Mouse (Mus musculus) kidney, embryonic 14.5 days (tissue): ENCODE results near the gene Tapbpl. TPM values are rescaled to one million over a fixed set of nuclear protein-coding genes. Genes with fewer than 3 reads are reported as not detected.

ENCODE experiments used
- ATAC-seq: fragments of 200-750 bp; cut with Nextera tagmentation; 2 replicates; pipeline ENCODE4 v1.8.0; 2017; ENCODE audit warnings: moderate number of reproducible peaks, mild to moderate bottlenecking, moderate TSS enrichment, moderate library complexity; ENCODE audit not compliant: low FRiP score, low TSS enrichment
- H3K27ac ChIP-seq: fragments of 300-500 bp; sonication (generic); 2 replicates; pipeline ENCODE4 v1.5.1; 2014; ENCODE audit warnings: low read depth, mild to moderate bottlenecking, low read length, moderate library complexity, mixed read lengths
- H3K27me3 ChIP-seq: fragments of 300-500 bp; sonication (generic); 2 replicates; pipeline ENCODE4 v1.6.1; 2014; ENCODE audit warnings: mild to moderate bottlenecking, low read length; ENCODE audit not compliant: control insufficient read depth, insufficient read depth
- H3K36me3 ChIP-seq: fragments of 300-500 bp; sonication (generic); 2 replicates; pipeline ENCODE4 v1.6.1; 2014; ENCODE audit warnings: low read length, mixed read lengths; ENCODE audit not compliant: control insufficient read depth, insufficient read depth
- H3K4me1 ChIP-seq: fragments of 300-500 bp; sonication (generic); 2 replicates; pipeline ENCODE4 v1.6.1; 2014; ENCODE audit warnings: low read length, mixed read lengths; ENCODE audit not compliant: control insufficient read depth, insufficient read depth
- H3K4me2 ChIP-seq: fragments of 300-500 bp; sonication (generic); replicated peaks from 2 replicates; pipeline ENCODE4 v1.6.1; 2014; ENCODE audit warnings: low read depth, mild to moderate bottlenecking, low read length
- H3K4me3 ChIP-seq: fragments of 300-500 bp; sonication (generic); 2 replicates; pipeline ENCODE4 v1.5.1; 2014; ENCODE audit warnings: mild to moderate bottlenecking, low read length
- H3K9ac ChIP-seq: fragments of 300-500 bp; sonication (generic); 2 replicates; pipeline ENCODE4 v1.6.1; 2014; ENCODE audit warnings: low read depth, mild to moderate bottlenecking, low read length, moderate library complexity
- H3K9me3 ChIP-seq: fragments of 300-500 bp; sonication (generic); 2 replicates; pipeline ENCODE4 v1.6.1; 2016; ENCODE audit warnings: low read length; ENCODE audit not compliant: control insufficient read depth
- WGBS: fragments of 180-500 bp; shearing (Covaris S2); extraction: QIAGEN DNeasy Blood & Tissue Kit; methylation state at CpG from one replicate; pipeline ENCODE4 v1.1.7; 2014; 5-methylcytosine and 5-hydroxymethylcytosine counted together
- microRNA-seq: library from miRNA; unstranded; fragments of <30 nt; microRNA quantifications from one replicate; pipeline ENCODE4, GENCODE M21; 2016
- polyA plus RNA-seq: library from polyadenylated mRNA; unstranded; fragments of >200 nt; fragmentation: Nextera tagmentation; extraction: Ambion mirVana; gene quantifications from 2 replicates; pipeline ENCODE4 v1.2.1, GENCODE M21; 2014

The Tapbpl gene
- polyA plus RNA-seq, 1 experiment from 2014 or later, result 4.5 TPM

- WGBS, result 91% methylated on average over 7 of the region's 7 CpGs
- no peaks in the 10 kb centered on the region for H3K27me3 ChIP-seq
- H3K4me1 ChIP-seq, result no peaks in the 10 kb centered on the region
- H3K4me2 ChIP-seq, result no peak overlapping the region
- no peak overlapping the region for H3K27ac ChIP-seq
- H3K9me3 ChIP-seq, result no peaks in the 10 kb centered on the region
- H3K4me3 ChIP-seq, result no peak overlapping the region
- peaks cover 100% of the 10 kb centered on the region for H3K36me3 ChIP-seq
- ATAC-seq, result no peak
- no peak overlapping the region for H3K9ac ChIP-seq
Measured at GRCm38 (mm10) chr6:125179601-125180000, 52.1 kb downstream of the Tapbpl start.

GRCm38 (mm10) chr6:125175469-125175868, 56.2 kb downstream of the Tapbpl start:
- Histone ChIP-seq H3K36me3 (peaks cover 99% of the 10 kb centered on the region), H3K4me3 (no peak overlapping the region), H3K27ac (no peak overlapping the region), H3K4me2 (no peak overlapping the region), H3K27me3 (no peaks in the 10 kb centered on the region), H3K9me3 (no peaks in the 10 kb centered on the region), H3K9ac (no peak overlapping the region), H3K4me1 (no peaks in the 10 kb centered on the region)
- 84% methylated on average over 5 of the region's 5 CpGs for WGBS
- ATAC-seq, result no peak

Small RNAs within 50 kb of the gene (microRNA-seq; reads per million reads assigned to microRNA genes)
- gene Mir3098, result 0.84 reads per million
- not detected for gene Mir8113

Other genes starting within 250 kb of the Tapbpl start
- gene Pianp, start 235.2 kb downstream of the Tapbpl start, polyA plus RNA-seq, result 1.0 and 1.2 TPM in 2 replicates
- 12.5 and 15.0 TPM in 2 replicates for gene Zfp384, start 222.7 kb downstream of the Tapbpl start, polyA plus RNA-seq
- 111 and 144 TPM in 2 replicates for gene Ing4, start 192.1 kb downstream of the Tapbpl start, polyA plus RNA-seq
- gene Acrbp, start 182.2 kb downstream of the Tapbpl start, polyA plus RNA-seq, result 14.0 and 14.7 TPM in 2 replicates
- 0.43 and 0.45 TPM in 2 replicates for gene Lpar5, start 163.9 kb downstream of the Tapbpl start, polyA plus RNA-seq
- 72.1 and 106 TPM in 2 replicates for gene Chd4, start 135.9 kb downstream of the Tapbpl start, polyA plus RNA-seq
- 58.2 and 67.2 TPM in 2 replicates for gene Nop2, start 100.0 kb downstream of the Tapbpl start, polyA plus RNA-seq
- 7.0 and 7.4 TPM in 2 replicates for gene Iffo1, start 86.6 kb downstream of the Tapbpl start, polyA plus RNA-seq
- gene Gapdh, start 65.4 kb downstream of the Tapbpl start, polyA plus RNA-seq, result 2,196 and 2,293 TPM in 2 replicates
- gene Ncapd2, start 40.2 kb downstream of the Tapbpl start, polyA plus RNA-seq, result 99.6 and 150 TPM in 2 replicates
- 203 and 238 TPM in 2 replicates for gene Mrpl51, start 40.1 kb downstream of the Tapbpl start, polyA plus RNA-seq
- 2.0 and 3.5 TPM in 2 replicates for gene Vamp1, start 16.3 kb downstream of the Tapbpl start, polyA plus RNA-seq
- 1.5 and 2.0 TPM in 2 replicates for gene Cd27, start 5.2 kb upstream of the Tapbpl start, polyA plus RNA-seq
- gene Tuba3a, start 54.2 kb upstream of the Tapbpl start, polyA plus RNA-seq, result 0.29 TPM in 1 of 2 replicates, not detected in the other
- gene Ltbr, start 82.0 kb upstream of the Tapbpl start, polyA plus RNA-seq, result 54.0 and 54.3 TPM in 2 replicates
- 2.5 and 3.3 TPM in 2 replicates for gene Scnn1a, start 88.8 kb upstream of the Tapbpl start, polyA plus RNA-seq
- 67.1 and 69.3 TPM in 2 replicates for gene Tnfrsf1a, start 117.5 kb upstream of the Tapbpl start, polyA plus RNA-seq
- 3.8 and 6.1 TPM in 2 replicates for gene Plekhg6, start 148.9 kb upstream of the Tapbpl start, polyA plus RNA-seq